Mouse (Mus musculus) brain, embryonic 14.5 days (tissue): ENCODE results near the gene Osbpl11.

Source experiments
- CTCF ChIP-seq: fragments of 200-500 bp; IDR thresholded peaks from 2 replicates; pipeline ENCODE4 v1.5.1; 2012; ENCODE audit warnings: inconsistent platforms, mild to moderate bottlenecking, moderate library complexity, borderline replicate concordance; ENCODE audit not compliant: insufficient read depth, insufficient read length; ENCODE audit errors: extremely low read depth
- POLR2A ChIP-seq: fragments of 200-500 bp; IDR thresholded peaks from 2 replicates; pipeline ENCODE4 v1.6.1; 2012; ENCODE audit warnings: mild to moderate bottlenecking, inconsistent platforms, borderline replicate concordance; ENCODE audit not compliant: poor library complexity, insufficient read depth, insufficient read length, severe bottlenecking; ENCODE audit errors: extremely low read depth

- TF ChIP-seq CTCF (no peak), POLR2A (no peak)
Measured at GRCm38 (mm10) chr16:33163330-33164090, 21.4 kb upstream of the Osbpl11 start.
